Mouse (Mus musculus) right cerebral cortex, adult 2 months (tissue): ENCODE measurements around the gene Esp23.
"Not testable (repeated sequence)": the region's sequence is repeated elsewhere in the genome, so short reads cannot be mapped to it uniquely, and the experiment has no call there.

Experiments used
- DNase-seq, 2 experiments: peaks; one replicate each; pipeline ENCODE4 v3.0.0; 2021 to 2022; ENCODE audit warnings: low spot score in 2 of 2

Gene Esp23

DNA sequence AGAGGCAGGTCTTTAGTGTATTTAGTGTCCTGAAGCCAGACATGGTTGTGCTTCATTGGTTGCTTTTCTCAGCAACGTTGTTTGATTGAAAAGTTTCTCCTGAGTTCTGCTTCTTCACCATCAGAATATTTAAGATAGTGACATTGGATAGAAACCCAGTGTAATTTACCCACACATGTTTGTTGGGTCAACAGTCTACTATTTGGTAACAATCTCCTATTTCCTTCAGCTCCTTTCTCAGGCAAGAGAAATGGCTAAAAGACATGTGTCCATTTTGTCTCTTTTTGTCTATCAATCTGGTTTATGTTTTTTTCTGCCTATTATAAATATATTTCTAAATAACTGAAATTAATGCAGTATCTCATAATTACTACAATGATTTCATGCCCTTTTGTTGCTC is at the start of gene Esp23:
TSS of gene Esp23 (minus strand) at position 101 of the 400 bp plus-strand sequence.
- DNase-seq: no peak

- DNase-seq: not testable (repeated sequence)
Observed at GRCm38 (mm10) chr17:39107126-39107525, 30.3 kb upstream of the Esp23 start.

DNA sequence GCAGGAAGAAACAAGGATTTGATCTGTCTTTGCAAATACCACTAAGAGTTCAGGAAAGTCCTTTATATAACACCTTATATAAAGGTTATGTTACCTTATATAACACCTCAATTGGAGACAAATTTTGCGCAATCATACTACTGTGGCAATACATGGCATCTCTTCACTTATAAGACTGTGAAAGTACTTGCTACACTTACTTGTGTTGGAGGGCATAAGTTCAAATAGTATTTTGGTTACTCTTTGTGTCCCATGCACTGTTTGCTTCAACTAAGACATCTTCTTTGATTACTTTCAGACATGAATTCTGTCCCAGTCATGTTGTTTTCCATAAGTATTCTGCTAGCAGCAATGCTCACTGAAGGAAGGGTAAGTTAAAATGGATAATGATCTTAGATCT is 18.2 kb upstream of the Esp23 start, which contains the start of gene Esp22:
TSS of gene Esp22 (plus strand) at position 301 of the 400 bp plus-strand sequence.
- DNase-seq: no peak

- DNase-seq: no peak
Observed at GRCm38 (mm10) chr17:39063641-39064040, 13.2 kb downstream of the Esp23 start.

DNA sequence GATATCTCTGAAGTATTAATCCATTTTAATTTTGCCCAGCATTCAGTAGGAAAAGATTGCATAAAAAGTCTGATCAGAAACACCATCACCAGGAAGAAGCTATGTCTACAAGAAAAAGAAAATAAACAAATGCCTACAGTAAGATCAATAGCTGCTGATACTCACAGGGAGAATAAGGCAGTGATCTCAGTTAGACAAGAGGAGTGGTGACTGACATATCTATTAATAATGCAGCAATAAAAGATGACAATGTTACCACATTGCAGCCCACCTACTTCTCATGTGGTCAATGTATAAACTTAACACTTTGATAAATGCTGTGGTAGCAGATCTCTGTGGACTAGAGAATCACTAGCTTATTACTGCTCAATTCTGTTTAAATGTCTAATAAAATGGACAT is 33.6 kb downstream of the Esp23 start, which contains the start of gene Gm21903:
TSS of gene Gm21903 (minus strand) at position 101 of the 400 bp plus-strand sequence.
- DNase-seq: no peak

DNA sequence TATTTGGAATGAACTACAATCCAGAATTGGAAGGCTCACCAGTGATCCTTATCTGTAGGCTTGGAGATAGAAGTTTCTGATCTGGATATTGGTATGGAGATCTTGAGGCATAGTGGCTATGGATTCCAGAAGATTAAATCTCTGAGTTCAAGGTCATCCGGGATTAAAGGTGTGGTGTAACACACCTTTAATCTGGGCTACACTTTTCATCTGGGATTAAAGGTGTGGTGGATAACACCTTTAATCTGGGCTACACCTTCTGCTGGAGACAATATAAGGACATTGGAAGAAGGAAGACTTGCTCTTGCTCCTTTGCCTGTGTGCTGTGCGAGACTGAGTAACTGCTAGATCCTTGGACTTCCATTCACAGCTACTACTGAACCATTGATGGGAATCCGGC is 40.4 kb downstream of the Esp23 start, which contains the start of gene Esp24:
TSS of gene Esp24 (plus strand) at position 301 of the 400 bp plus-strand sequence.
- not testable (repeated sequence) for DNase-seq
